Mouse (Mus musculus) NIH3T3 (cell line): ENCODE data around the gene Tank.

Experiments
- DNase-seq: peaks from one replicate; pipeline ENCODE4 v3.0.0-alpha.2; 2012; ENCODE audit warnings: low read depth

Gene Tank

GRCm38 (mm10) chr2:61655382-61656281 is 77.2 kb downstream of the Tank start:
- peak; percentile 6 for DNase-seq

- no peak for DNase-seq
These were observed 78.3 kb downstream of the Tank start for GRCm38 (mm10) chr2:61656421-61657411.

- no peak for DNase-seq
These were observed 80.9 kb downstream of the Tank start for GRCm38 (mm10) chr2:61659254-61659653.

- DNase-seq: no peak
These were observed 84.4 kb downstream of the Tank start for GRCm38 (mm10) chr2:61662833-61663232.

- no peak for DNase-seq
These were observed 85.3 kb downstream of the Tank start for GRCm38 (mm10) chr2:61663573-61664241.

- DNase-seq: no peak
These were observed 89.0 kb downstream of the Tank start for GRCm38 (mm10) chr2:61667420-61667819.

GRCm38 (mm10) chr2:61668260-61668659 is 89.9 kb downstream of the Tank start:
- peak; percentile 69 for DNase-seq

- no peak for DNase-seq
These were observed 96.2 kb downstream of the Tank start for GRCm38 (mm10) chr2:61674555-61674954.

- no peak for DNase-seq
These were observed 103.2 kb downstream of the Tank start for GRCm38 (mm10) chr2:61681572-61681971.

GRCm38 (mm10) chr2:61686533-61686932 is 108.1 kb downstream of the Tank start:
- no peak for DNase-seq

GRCm38 (mm10) chr2:61689086-61689485 is 110.7 kb downstream of the Tank start:
- DNase-seq: no peak
